Mouse (Mus musculus): ENCODE data around the gene Serinc1. TPM values are rescaled to one million over a fixed set of nuclear protein-coding genes. Genes with fewer than 3 reads are reported as not detected.

Serinc1 gene
- polyA plus RNA-seq, 1 experiment from 2014 or later: 482 TPM

- H3K4me1 ChIP-seq (replicated peaks; ENCODE audit: control insufficient read depth, insufficient read depth, low read length): peaks cover 19% of the 10 kb centered on the region
- peak overlapping the region; percentile 99 for H3K27ac ChIP-seq
- H3K36me3 ChIP-seq (replicated peaks; ENCODE audit: control insufficient read depth, insufficient read depth): no peaks in the 10 kb centered on the region
- H3K9me3 ChIP-seq (ENCODE audit: control insufficient read depth, low read length): no peaks in the 10 kb centered on the region
- DNase-seq (ENCODE audit: low spot score) (peak; percentile 72), ATAC-seq (ENCODE audit: low FRiP score) (no peak)
- peak overlapping the region; percentile 95 for H3K9ac ChIP-seq
- under 1% methylated on average over 8 of the region's 8 CpGs for WGBS
- peak overlapping the region; percentile 98 for H3K4me3 ChIP-seq (replicated peaks; ENCODE audit: low read length)
- H3K4me2 ChIP-seq (replicated peaks): peak overlapping the region; percentile 75
- H3K27me3 ChIP-seq (ENCODE audit: control insufficient read depth, insufficient read depth, low read length): no peaks in the 10 kb centered on the region
Observed at GRCm38 (mm10) chr10:57487201-57487600, 45.1 kb downstream of the Serinc1 start.

GRCm38 (mm10) chr10:57486542-57487071 is 45.7 kb downstream of the Serinc1 start:
- peak; percentile 86 for ATAC-seq (ENCODE audit: low FRiP score)

GRCm38 (mm10) chr10:57485908-57486541 is 46.3 kb downstream of the Serinc1 start, which contains the start of gene Hsf2:
Gene Hsf2 (plus strand): TSS chr10:57486385.
- Histone ChIP-seq H3K4me2 (replicated peaks) (peak within 1 kb of the TSS; percentile 75), H3K4me3 (replicated peaks; ENCODE audit: low read length) (peak within 1 kb of the TSS; percentile 98), H3K9ac (peak within 1 kb of the TSS; percentile 95), H3K4me1 (replicated peaks; ENCODE audit: control insufficient read depth, insufficient read depth, low read length) (peaks cover 19% of the 10 kb centered on the region), H3K27me3 (ENCODE audit: control insufficient read depth, insufficient read depth, low read length) (no peaks in the 10 kb centered on the region), H3K36me3 (replicated peaks; ENCODE audit: control insufficient read depth, insufficient read depth) (no peaks in the 10 kb centered on the region), H3K9me3 (ENCODE audit: control insufficient read depth, low read length) (no peaks in the 10 kb centered on the region), H3K27ac (peak within 1 kb of the TSS; percentile 99)
- peak; percentile 100 for ATAC-seq (ENCODE audit: low FRiP score)
- peak; percentile 97 for DNase-seq (ENCODE audit: low spot score)
- under 1% methylated on average over 52 of the region's 52 CpGs for WGBS

More at GRCm38 (mm10) chr10:57486542-57487071, 45.7 kb downstream of the Serinc1 start:
- H3K4me2 ChIP-seq (replicated peaks): peak overlapping the region; percentile 75
- peak overlapping the region; percentile 95 for H3K9ac ChIP-seq
- H3K4me1 ChIP-seq (replicated peaks; ENCODE audit: control insufficient read depth, insufficient read depth, low read length): peaks cover 19% of the 10 kb centered on the region
- H3K4me3 ChIP-seq (replicated peaks; ENCODE audit: low read length): peak overlapping the region; percentile 98
- H3K9me3 ChIP-seq (ENCODE audit: control insufficient read depth, low read length): no peaks in the 10 kb centered on the region
- no peaks in the 10 kb centered on the region for H3K36me3 ChIP-seq (replicated peaks; ENCODE audit: control insufficient read depth, insufficient read depth)
- peak; percentile 43 for DNase-seq (ENCODE audit: low spot score)
- WGBS: under 1% methylated on average over 46 of the region's 65 CpGs
- H3K27me3 ChIP-seq (ENCODE audit: control insufficient read depth, insufficient read depth, low read length): no peaks in the 10 kb centered on the region
- peak overlapping the region; percentile 99 for H3K27ac ChIP-seq

- ATAC-seq (ENCODE audit: low FRiP score): no peak
- no peak for DNase-seq (ENCODE audit: low spot score)
- peaks cover 13% of the 10 kb centered on the region for H3K4me1 ChIP-seq (replicated peaks; ENCODE audit: control insufficient read depth, insufficient read depth, low read length)
- no peak overlapping the region for H3K4me2 ChIP-seq (replicated peaks)
- 99% methylated on average over 3 of the region's 3 CpGs for WGBS
- no peaks in the 10 kb centered on the region for H3K27me3 ChIP-seq (ENCODE audit: control insufficient read depth, insufficient read depth, low read length)
- H3K9me3 ChIP-seq (ENCODE audit: control insufficient read depth, low read length): no peaks in the 10 kb centered on the region
- H3K9ac ChIP-seq: no peak overlapping the region
- H3K36me3 ChIP-seq (replicated peaks; ENCODE audit: control insufficient read depth, insufficient read depth): no peaks in the 10 kb centered on the region
- no peak overlapping the region for H3K27ac ChIP-seq
- no peak overlapping the region for H3K4me3 ChIP-seq (replicated peaks; ENCODE audit: low read length)
Observed at GRCm38 (mm10) chr10:57484741-57485140, 47.6 kb downstream of the Serinc1 start.

GRCm38 (mm10) chr10:57481717-57482116 is 50.6 kb downstream of the Serinc1 start:
- H3K4me1 ChIP-seq (replicated peaks; ENCODE audit: control insufficient read depth, insufficient read depth, low read length): no peaks in the 10 kb centered on the region
- ATAC-seq (ENCODE audit: low FRiP score): no peak
- no peak overlapping the region for H3K4me3 ChIP-seq (replicated peaks; ENCODE audit: low read length)
- no peak for DNase-seq (ENCODE audit: low spot score)
- no peaks in the 10 kb centered on the region for H3K36me3 ChIP-seq (replicated peaks; ENCODE audit: control insufficient read depth, insufficient read depth)
- no peak overlapping the region for H3K9ac ChIP-seq
- H3K4me2 ChIP-seq (replicated peaks): no peak overlapping the region
- no peak overlapping the region for H3K27ac ChIP-seq
- H3K9me3 ChIP-seq (ENCODE audit: control insufficient read depth, low read length): no peaks in the 10 kb centered on the region
- H3K27me3 ChIP-seq (ENCODE audit: control insufficient read depth, insufficient read depth, low read length): no peaks in the 10 kb centered on the region
- WGBS: 32% methylated on average over 5 of the region's 5 CpGs

GRCm38 (mm10) chr10:57477121-57477843 is 55.0 kb downstream of the Serinc1 start:
- no peak overlapping the region for H3K27ac ChIP-seq
- no peak overlapping the region for H3K9ac ChIP-seq
- ATAC-seq (ENCODE audit: low FRiP score) (no peak), DNase-seq (ENCODE audit: low spot score) (no peak)
- H3K9me3 ChIP-seq (ENCODE audit: control insufficient read depth, low read length): no peaks in the 10 kb centered on the region
- H3K27me3 ChIP-seq (ENCODE audit: control insufficient read depth, insufficient read depth, low read length): no peaks in the 10 kb centered on the region
- no peak overlapping the region for H3K4me2 ChIP-seq (replicated peaks)
- H3K4me1 ChIP-seq (replicated peaks; ENCODE audit: control insufficient read depth, insufficient read depth, low read length): no peaks in the 10 kb centered on the region
- H3K36me3 ChIP-seq (replicated peaks; ENCODE audit: control insufficient read depth, insufficient read depth): no peaks in the 10 kb centered on the region
- 70% methylated on average over 9 of the region's 9 CpGs for WGBS
- no peak overlapping the region for H3K4me3 ChIP-seq (replicated peaks; ENCODE audit: low read length)

Other genes with a start within 250 kb of the Serinc1 start
- gene Hsf2, start 46.1 kb downstream of the Serinc1 start, polyA plus RNA-seq (2014; fragmentation: Nextera tagmentation; extraction: Ambion mirVana): 47.8 and 48.5 TPM in 2 replicates
- gene Pkib, start 99.5 kb upstream of the Serinc1 start, polyA plus RNA-seq (2014; fragmentation: Nextera tagmentation; extraction: Ambion mirVana): 1.7 and 2.1 TPM in 2 replicates